Comparison of ENCODE assay signal across 11 mouse cellular contexts in genomic region chr1:191215776-191216661, GRCm38 (mm10). TPM values are rescaled to one million over a fixed set of nuclear protein-coding genes. Genes with fewer than 3 reads are reported as not detected.
DNase-seq lines count a peak whose midpoint lies in the region; ATAC-seq lines count a peak whose summit lies in the region.
"Had no signal": no experiment of that assay in that cellular context is flagged by ENCODE, and none has a peak within 500 bp of the region (broad histone marks: within the 10 kb centered on the region; RNA-seq: fewer than 3 reads in every experiment).

No protein-coding gene starts in this region.

- H3K9ac ChIP-seq in heart, embryonic 11.5 days (ENCODE audit: low read depth, low read length): no peak overlapping the region
- H3K9ac ChIP-seq: liver, embryonic 15.5 days had no signal

- no peak for DNase-seq in heart, adult 9 months (ENCODE audit: low spot score in 2 of 2)
- peak; percentile 24 for DNase-seq in urinary bladder, postnatal 14 days (ENCODE audit: low spot score)
- DNase-seq in urinary bladder, postnatal 4 days (ENCODE audit: low spot score in 2 of 2): no peak
- DNase-seq in kidney, postnatal 14 days: peak; percentile 11
- no peak for DNase-seq in layer of hippocampus, adult 8-10 months (ENCODE audit: low spot score in 2 of 2)
- DNase-seq in c-Kit-positive CD71-positive TER-119-positive erythroid progenitor cells, embryonic 14.5 days (ENCODE audit: low spot score): no peak

- no peak overlapping the region for H3K27ac ChIP-seq in heart, embryonic 11.5 days (ENCODE audit: low read depth, low read length)
- H3K27ac ChIP-seq: liver, embryonic 15.5 days had no signal

- no peaks in the 10 kb centered on the region for H3K27me3 ChIP-seq in heart, embryonic 11.5 days (ENCODE audit: control insufficient read depth, insufficient read depth, low read length)

- H3K9me3 ChIP-seq in heart, embryonic 11.5 days (replicated peaks; ENCODE audit: control insufficient read depth, low read length): no peaks in the 10 kb centered on the region
- H3K9me3 ChIP-seq: liver, embryonic 15.5 days had no signal

- no peak overlapping the region for H3K4me3 ChIP-seq in heart, embryonic 11.5 days (ENCODE audit: low read depth, low read length)
- H3K4me3 ChIP-seq: liver, embryonic 15.5 days had no signal

- ATAC-seq in heart, embryonic 11.5 days (replicated peaks; ENCODE audit: insufficient number of reproducible peaks, low FRiP score, low TSS enrichment): no peak
- ATAC-seq in megakaryocyte-erythroid progenitor cell, adult 5-6 weeks (replicated peaks; ENCODE audit: low FRiP score, low TSS enrichment, poor library complexity, severe bottlenecking): no peak
- ATAC-seq: CD4-positive, CD25-positive, alpha-beta regulatory T cell, adult 4 months had no signal

- H3K4me1 ChIP-seq in heart, embryonic 11.5 days (ENCODE audit: control insufficient read depth, insufficient read depth, low read length): peaks cover 6% of the 10 kb centered on the region; the same call in 1 of the 2 replicates
- H3K4me1 ChIP-seq: liver, embryonic 15.5 days had no signal

- WGBS in heart, embryonic 11.5 days (ENCODE audit: insufficient replicate concordance): 33% methylated on average over 19 of the region's 19 CpGs

- no peaks in the 10 kb centered on the region for H3K36me3 ChIP-seq in heart, embryonic 11.5 days (ENCODE audit: control insufficient read depth, insufficient read depth, low read length)
- H3K36me3 ChIP-seq: liver, embryonic 15.5 days had no signal

- H3K4me2 ChIP-seq in heart, embryonic 11.5 days: peak overlapping the region; percentile 52
- H3K4me2 ChIP-seq: liver, embryonic 15.5 days had no signal

RNA-seq across cellular contexts. Expression of gene Atf3, which starts 1.8 kb away (rescaled TPM):
- 13.7 and 17.4 TPM in 2 replicates for polyA plus RNA-seq in heart, embryonic 11.5 days (2014; fragmentation: Nextera tagmentation; extraction: Ambion mirVana)
- 1 to 10 TPM in 3 of 4 experiments, under 1 TPM in 1; 0.80 to 7.7 (median 3.5) TPM for total RNA-seq in layer of hippocampus, adult 8-10 months (2022)
- total RNA-seq in megakaryocyte-erythroid progenitor cell, adult 5-6 weeks (2014; fragmentation: Nextera tagmentation): not detected in 2 replicates
- 16.7 and 18.5 TPM in 2 replicates for total RNA-seq in megakaryocyte-erythroid progenitor cell, adult 5-6 weeks (2017)
- polyA plus RNA-seq: CD4-positive, CD25-positive, alpha-beta regulatory T cell, adult 4 months had no signal

RNA-seq across cellular contexts. Expression of gene Fam71a, which starts 51.4 kb away (rescaled TPM):
- not detected in 2 replicates for polyA plus RNA-seq in heart, embryonic 11.5 days (2014; fragmentation: Nextera tagmentation; extraction: Ambion mirVana)
- total RNA-seq in layer of hippocampus, adult 8-10 months (2022): not detected
- total RNA-seq in megakaryocyte-erythroid progenitor cell, adult 5-6 weeks (2014; fragmentation: Nextera tagmentation): not detected in 2 replicates
- total RNA-seq in megakaryocyte-erythroid progenitor cell, adult 5-6 weeks (2017): 0.11 and 0.42 TPM in 2 replicates
- polyA plus RNA-seq: CD4-positive, CD25-positive, alpha-beta regulatory T cell, adult 4 months; frontal cortex, adult 2 months; liver, embryonic 15.5 days had no signal

Comparison
In these comparisons a context has a peak if more than half of its experiments do, and no peak if none do; other contexts are left out.
1. DNase-seq: peak in urinary bladder, postnatal 14 days (single experiment) and kidney, postnatal 14 days (single experiment); none in heart, adult 9 months (0 of 2), urinary bladder, postnatal 4 days (0 of 2), layer of hippocampus, adult 8-10 months (0 of 2) and c-Kit-positive CD71-positive TER-119-positive erythroid progenitor cells, embryonic 14.5 days (single experiment).